Mouse (Mus musculus) heart, embryonic 14.5 days (tissue): ENCODE measurements around the gene Glis3. TPM values are rescaled to one million over a fixed set of nuclear protein-coding genes. Genes with fewer than 3 reads are reported as not detected.

Source experiments
- ATAC-seq: fragments of 200-750 bp; cut with Nextera tagmentation; 2 replicates; pipeline ENCODE4 v1.8.0; 2017; ENCODE audit warnings: low read depth, moderate TSS enrichment; ENCODE audit not compliant: insufficient number of reproducible peaks, insufficient read depth, low FRiP score
- H3K27ac ChIP-seq, 2 experiments: fragments of 200-500 bp in 1 of 2; fragments of 300-500 bp in 1 of 2; sonication (generic) in 1 of 2; replicated peaks in 1 of 2; 2 replicates each; pipeline ENCODE4 v1.5.1; 2012 to 2014; ENCODE audit warnings: low read depth in 2 of 2, low read length in 2 of 2, control low read depth in 1 of 2, mild to moderate bottlenecking in 1 of 2, mixed read lengths in 1 of 2; ENCODE audit not compliant: control insufficient read depth in 1 of 2, insufficient read depth in 1 of 2
- H3K27me3 ChIP-seq: fragments of 300-500 bp; sonication (generic); 2 replicates; pipeline ENCODE4 v1.6.1; 2014; ENCODE audit warnings: mild to moderate bottlenecking, low read length, control low read depth; ENCODE audit not compliant: control insufficient read depth, insufficient read depth
- H3K36me3 ChIP-seq: fragments of 300-500 bp; sonication (generic); 2 replicates; pipeline ENCODE4 v1.6.1; 2014; ENCODE audit warnings: mild to moderate bottlenecking, control low read depth, low read length, mixed read lengths; ENCODE audit not compliant: control insufficient read depth, insufficient read depth
- H3K4me1 ChIP-seq, 2 experiments: fragments of 200-500 bp in 1 of 2; fragments of 300-500 bp in 1 of 2; sonication (generic) in 1 of 2; 2 replicates each; pipeline ENCODE4 v1.6.1; 2012 to 2014; ENCODE audit warnings: low read length in 2 of 2, control low read depth in 1 of 2, mixed read lengths in 1 of 2; ENCODE audit not compliant: control insufficient read depth in 2 of 2, insufficient read depth in 2 of 2
- H3K4me2 ChIP-seq: fragments of 300-500 bp; sonication (generic); 2 replicates; pipeline ENCODE4 v1.6.1; 2014; ENCODE audit warnings: mild to moderate bottlenecking, low read length
- H3K4me3 ChIP-seq, 2 experiments: fragments of 200-500 bp in 1 of 2; fragments of 300-500 bp in 1 of 2; sonication (generic) in 1 of 2; 2 replicates each; pipeline ENCODE4 v1.5.1; 2012 to 2014; ENCODE audit warnings: low read length in 2 of 2, mild to moderate bottlenecking in 2 of 2, control low read depth in 1 of 2, low read depth in 1 of 2, moderate library complexity in 1 of 2; ENCODE audit not compliant: control insufficient read depth in 1 of 2, insufficient read depth in 1 of 2
- H3K9ac ChIP-seq: fragments of 300-500 bp; sonication (generic); 2 replicates; pipeline ENCODE4 v1.6.1; 2014; ENCODE audit warnings: mild to moderate bottlenecking, low read length
- H3K9me3 ChIP-seq: fragments of 300-500 bp; sonication (generic); 2 replicates; pipeline ENCODE4 v1.6.1; 2016; ENCODE audit warnings: low read length, control low read depth; ENCODE audit not compliant: control insufficient read depth
- WGBS: fragments of 180-500 bp; shearing (Covaris S2); extraction: QIAGEN DNeasy Blood & Tissue Kit; methylation state at CpG from one replicate; pipeline ENCODE4 v1.1.7; 2014; 5-methylcytosine and 5-hydroxymethylcytosine counted together
- polyA plus RNA-seq: library from polyadenylated mRNA; unstranded; fragments of >200 nt; fragmentation: Nextera tagmentation; extraction: Ambion mirVana; gene quantifications from 2 replicates; pipeline ENCODE4 v1.2.1, GENCODE M21; 2014

Glis3 gene
- polyA plus RNA-seq, 1 experiment from 2014 or later: 1.6 TPM

DNA sequence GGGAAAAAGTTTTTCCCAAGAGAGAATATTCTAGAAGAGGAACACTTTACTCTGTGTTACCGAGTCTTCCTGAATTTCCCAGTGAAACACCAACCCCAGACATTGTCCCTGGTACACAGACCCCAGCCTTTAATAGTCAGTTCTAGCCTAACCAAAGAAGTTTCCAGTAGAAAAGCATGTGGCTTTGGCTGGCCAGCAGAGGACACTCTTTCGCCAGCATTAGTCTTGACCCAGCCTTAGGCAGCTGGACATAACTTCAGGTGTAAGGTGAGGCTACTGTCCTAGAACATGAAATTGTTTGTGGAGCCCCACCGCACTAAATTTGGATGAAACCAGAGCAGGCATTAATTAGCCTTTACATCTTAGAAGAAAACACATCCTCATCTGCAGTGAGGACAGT lies 17.8 kb upstream of the Glis3 start:
- WGBS: 45% methylated on average over 3 of the region's 3 CpGs
- no peaks in the 10 kb centered on the region for H3K27me3 ChIP-seq
- no peak overlapping the region for H3K4me3 ChIP-seq
- no peak overlapping the region for H3K27ac ChIP-seq
- no peaks in the 10 kb centered on the region for H3K4me1 ChIP-seq
- no peak overlapping the region for H3K9ac ChIP-seq
- no peak for ATAC-seq
- H3K9me3 ChIP-seq: no peaks in the 10 kb centered on the region
- no peaks in the 10 kb centered on the region for H3K36me3 ChIP-seq
- no peak overlapping the region for H3K4me2 ChIP-seq

GRCm38 (mm10) chr19:28686398-28686797 lies 6.5 kb upstream of the Glis3 start:
- H3K4me2 ChIP-seq: no peak overlapping the region
- H3K9me3 ChIP-seq: no peaks in the 10 kb centered on the region
- 67% methylated on average over 4 of the region's 4 CpGs for WGBS
- H3K9ac ChIP-seq: no peak overlapping the region
- H3K36me3 ChIP-seq: no peaks in the 10 kb centered on the region
- no peak for ATAC-seq
- no peak overlapping the region for H3K4me3 ChIP-seq
- peaks cover 2 to 6% of the 10 kb centered on the region in 2 experiments; a peak in 2 of 4 replicates for H3K4me1 ChIP-seq
- no peak overlapping the region for H3K27ac ChIP-seq
- H3K27me3 ChIP-seq: peaks cover 9% of the 10 kb centered on the region; the same call in 1 of the 2 replicates

GRCm38 (mm10) chr19:28685484-28685883 lies 5.6 kb upstream of the Glis3 start:
- Histone ChIP-seq H3K27me3 (peaks cover 12% of the 10 kb centered on the region), H3K36me3 (no peaks in the 10 kb centered on the region), H3K9ac (no peak overlapping the region), H3K27ac (no peak overlapping the region), H3K4me1 (peaks cover 2 to 8% of the 10 kb centered on the region in 2 experiments; a peak in 2 of 4 replicates), H3K9me3 (no peaks in the 10 kb centered on the region), H3K4me3 (no peak overlapping the region), H3K4me2 (no peak overlapping the region)
- no peak for ATAC-seq
- WGBS: 94% methylated on average over 4 of the region's 4 CpGs

DNA sequence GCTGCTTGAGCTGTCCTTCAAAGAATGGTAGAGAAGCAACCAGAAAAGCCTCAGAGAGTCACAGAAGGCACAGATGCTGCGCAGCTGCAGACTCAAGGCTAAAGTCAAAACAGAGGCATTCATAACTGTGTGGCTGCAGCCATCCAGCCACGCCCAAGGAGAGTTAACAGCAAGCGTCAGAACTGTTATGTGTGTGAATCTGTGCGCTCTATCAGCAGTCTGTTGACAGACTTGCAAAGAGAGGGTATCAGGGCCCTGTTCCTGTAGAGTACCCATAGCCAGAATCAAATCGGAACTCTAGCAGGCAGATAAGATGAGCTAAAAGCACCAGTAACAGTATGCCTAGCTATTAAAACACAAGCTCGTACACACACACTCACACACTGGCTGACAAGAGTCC lies 4.5 kb upstream of the Glis3 start:
- Histone ChIP-seq H3K4me2 (no peak overlapping the region), H3K27ac (no peak overlapping the region), H3K36me3 (no peaks in the 10 kb centered on the region), H3K4me1 (peaks cover 4 to 12% of the 10 kb centered on the region in 2 experiments; a peak in 3 of 4 replicates), H3K4me3 (no peak overlapping the region), H3K9me3 (no peaks in the 10 kb centered on the region), H3K27me3 (peaks cover 14% of the 10 kb centered on the region), H3K9ac (no peak overlapping the region)
- no peak for ATAC-seq
- 21% methylated on average over 6 of the region's 6 CpGs for WGBS

- H3K36me3 ChIP-seq: no peaks in the 10 kb centered on the region
- no peaks in the 10 kb centered on the region for H3K9me3 ChIP-seq
- no peak overlapping the region for H3K9ac ChIP-seq
- H3K4me3 ChIP-seq: no peak overlapping the region
- H3K4me2 ChIP-seq: no peak overlapping the region
- 87% methylated on average over 4 of the region's 4 CpGs for WGBS
- peaks cover 10 to 21% of the 10 kb centered on the region in 2 experiments; a peak in 3 of 4 replicates for H3K4me1 ChIP-seq
- no peak for ATAC-seq
- peaks cover 14% of the 10 kb centered on the region for H3K27me3 ChIP-seq
- no peak overlapping the region for H3K27ac ChIP-seq
Observed at GRCm38 (mm10) chr19:28683346-28683745, 3.5 kb upstream of the Glis3 start.

DNA sequence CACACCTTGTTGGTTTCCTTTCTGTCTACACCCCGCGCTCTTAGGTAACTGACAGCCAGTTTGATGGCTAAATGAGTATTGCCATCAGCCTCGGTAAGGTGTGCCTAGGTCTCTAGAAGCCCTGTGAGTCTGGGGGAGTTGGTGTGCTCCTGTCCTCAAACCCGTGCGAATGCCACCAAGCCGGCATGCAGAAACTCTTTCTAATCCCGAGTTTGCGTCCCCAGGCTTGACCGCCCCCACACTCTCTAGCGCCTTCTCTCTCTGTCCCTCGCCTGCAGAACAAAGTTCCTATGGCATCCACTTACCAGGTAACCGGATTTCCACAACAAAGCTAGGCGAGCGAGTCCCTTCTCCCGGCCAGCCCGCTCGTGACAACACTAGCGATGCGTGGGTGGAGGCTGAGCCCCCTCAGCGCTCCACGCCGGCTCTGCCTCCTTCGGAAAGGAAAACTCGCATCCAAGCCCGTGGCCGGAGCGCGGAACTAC lies 544 bp downstream of the Glis3 start:
- H3K4me3 ChIP-seq: peak overlapping the region; percentile 59 to 63
- H3K27ac ChIP-seq: no peak overlapping the region
- H3K9me3 ChIP-seq: no peaks in the 10 kb centered on the region
- WGBS: under 1% methylated on average over 28 of the region's 28 CpGs
- no peaks in the 10 kb centered on the region for H3K36me3 ChIP-seq
- peaks cover 5% of the 10 kb centered on the region; the same call in 1 of the 2 replicates for H3K27me3 ChIP-seq
- ATAC-seq: no peak
- H3K4me2 ChIP-seq: peak overlapping the region; percentile 99
- peaks cover 11 to 20% of the 10 kb centered on the region in 2 experiments; a peak in 3 of 4 replicates for H3K4me1 ChIP-seq
- H3K9ac ChIP-seq: peak overlapping the region; percentile 72

DNA sequence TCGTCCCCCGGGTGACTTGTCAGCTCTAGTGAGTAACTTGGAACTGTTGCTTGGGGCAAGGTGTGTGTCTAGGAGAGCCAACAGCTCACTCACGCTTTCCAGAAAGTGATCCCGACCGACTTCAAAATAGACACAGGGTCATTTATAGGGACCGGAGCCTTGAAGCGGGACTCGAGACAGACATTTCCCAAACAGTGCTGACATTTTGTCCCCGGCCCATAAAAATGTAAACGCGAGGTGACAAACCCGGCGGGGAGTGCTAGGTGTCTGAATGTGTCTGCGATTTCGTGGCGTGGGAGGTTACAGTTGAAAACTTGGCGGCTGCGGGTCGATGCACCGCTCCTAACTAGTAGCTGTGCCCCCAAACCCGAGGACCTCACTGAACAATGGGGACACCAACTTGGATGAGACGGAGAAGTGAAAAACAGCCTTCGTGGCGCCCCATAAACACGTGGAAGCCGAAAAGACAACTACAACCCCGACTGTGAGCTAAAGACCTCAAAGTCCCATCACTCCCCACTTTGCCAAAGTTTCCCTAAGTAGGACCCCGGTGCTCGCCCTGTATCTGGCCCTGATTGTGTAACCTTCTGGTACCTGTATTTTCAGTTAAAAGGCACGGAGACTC lies 1.1 kb downstream of the Glis3 start:
- Histone ChIP-seq H3K4me2 (peak overlapping the region; percentile 99), H3K36me3 (no peaks in the 10 kb centered on the region), H3K9ac (peak overlapping the region; percentile 72), H3K27ac (no peak overlapping the region), H3K27me3 (peaks cover 5% of the 10 kb centered on the region; the same call in 1 of the 2 replicates), H3K9me3 (no peaks in the 10 kb centered on the region), H3K4me3 (peak overlapping the region; percentile 59 to 63), H3K4me1 (peaks cover 9 to 15% of the 10 kb centered on the region in 2 experiments; a peak in 2 of 4 replicates)
- no peak for ATAC-seq
- under 1% methylated on average over 30 of the region's 30 CpGs for WGBS
